Mouse (Mus musculus): ENCODE results near the gene Cxcr5.

The Cxcr5 gene

GRCm38 (mm10) chr9:44479628-44480428 lies 81.8 kb downstream of the Cxcr5 start:
- DNase-seq (ENCODE audit: low read depth, low spot score) = peak; percentile 98

- peak; percentile 83 for DNase-seq (ENCODE audit: low read depth, low spot score)
Measured at GRCm38 (mm10) chr9:44478959-44479605, 82.6 kb downstream of the Cxcr5 start.

GRCm38 (mm10) chr9:44478229-44478921 lies 83.3 kb downstream of the Cxcr5 start:
- peak; percentile 84 for DNase-seq (ENCODE audit: low read depth, low spot score)

GRCm38 (mm10) chr9:44477339-44478228 lies 84.1 kb downstream of the Cxcr5 start:
- peak; percentile 85 for DNase-seq (ENCODE audit: low read depth, low spot score)

- peak; percentile 32 for DNase-seq (ENCODE audit: low read depth, low spot score)
Measured at GRCm38 (mm10) chr9:44475936-44476335, 85.7 kb downstream of the Cxcr5 start.

- no peak for DNase-seq (ENCODE audit: low read depth, low spot score)
Measured at GRCm38 (mm10) chr9:44474327-44474726, 87.3 kb downstream of the Cxcr5 start.

- no peak for DNase-seq (ENCODE audit: low read depth, low spot score)
Measured at GRCm38 (mm10) chr9:44473184-44473583, 88.5 kb downstream of the Cxcr5 start.

GRCm38 (mm10) chr9:44468800-44469199 lies 92.9 kb downstream of the Cxcr5 start:
- DNase-seq (ENCODE audit: low read depth, low spot score) = no peak

GRCm38 (mm10) chr9:44468224-44468623 lies 93.5 kb downstream of the Cxcr5 start:
- DNase-seq (ENCODE audit: low read depth, low spot score) = no peak

- DNase-seq (ENCODE audit: low read depth, low spot score) = no peak
Measured at GRCm38 (mm10) chr9:44461950-44462349, 99.7 kb downstream of the Cxcr5 start.
